Mouse (Mus musculus): ENCODE data around the gene Il13.

DNA sequence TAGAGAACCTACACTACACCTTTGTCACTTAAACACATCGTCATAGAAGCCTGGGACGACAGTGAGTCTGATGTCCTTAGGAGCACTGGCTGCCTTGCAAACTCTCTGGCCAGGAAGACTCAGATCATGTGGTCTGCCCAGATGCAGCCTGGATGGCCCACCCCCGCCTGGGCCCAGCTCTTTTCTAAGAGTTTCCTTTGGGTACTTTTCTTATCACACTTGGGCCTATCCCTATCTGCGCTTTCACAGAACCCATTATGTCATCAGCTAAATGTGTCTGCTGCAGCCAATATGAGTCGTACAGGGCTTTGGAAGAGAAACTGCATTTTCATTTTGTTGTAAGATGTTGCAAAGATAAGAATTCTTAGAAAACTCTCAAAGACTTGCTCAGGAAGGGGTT lies 20.5 kb upstream of the Il13 start:
- TF ChIP-seq GATA1 (IDR thresholded peaks at IDR 0.05; ENCODE audit: borderline replicate concordance, low read length), result no peak; the same call in 2 of the 3 replicates
- no peak for TF ChIP-seq FLI1 (IDR thresholded peaks at IDR 0.05; ENCODE audit: low read length)
